ENCODE assay signal across 15 mouse cellular contexts in genomic region chr15:85574558-85574957, GRCm38 (mm10). TPM values are rescaled to one million over a fixed set of nuclear protein-coding genes. Genes with fewer than 3 reads are reported as not detected.
A peak's percentile ranks its signal among the peaks of the same experiment; 100 is the strongest.
DNase-seq lines count a peak whose midpoint lies in the region; ATAC-seq and TF ChIP-seq lines count a peak whose summit lies in the region.
"Had no signal": no experiment of that assay in that cellular context is flagged by ENCODE, and none has a peak within 500 bp of the region (broad histone marks: within the 10 kb centered on the region; RNA-seq: fewer than 3 reads in every experiment).

No protein-coding gene starts in this region.

- no peak overlapping the region for H3K4me3 ChIP-seq in midbrain, embryonic 10.5 days
- no peak overlapping the region for H3K4me3 ChIP-seq in midbrain, embryonic 15.5 days
- no peak overlapping the region for H3K4me3 ChIP-seq in forebrain, postnatal 0 days (ENCODE audit: low read depth, low read length)
- H3K4me3 ChIP-seq: gastrocnemius, adult 2 months; liver, embryonic 15.5 days had no signal

- H3K36me3 ChIP-seq in midbrain, embryonic 10.5 days = no peaks in the 10 kb centered on the region
- H3K36me3 ChIP-seq in midbrain, embryonic 15.5 days (replicated peaks) = no peaks in the 10 kb centered on the region
- H3K36me3 ChIP-seq in forebrain, postnatal 0 days (ENCODE audit: insufficient read depth) = no peaks in the 10 kb centered on the region
- H3K36me3 ChIP-seq: liver, embryonic 15.5 days had no signal

- peaks cover 100% of the 10 kb centered on the region for H3K27me3 ChIP-seq in midbrain, embryonic 10.5 days (ENCODE audit: low read depth, poor library complexity, severe bottlenecking)
- H3K27me3 ChIP-seq in midbrain, embryonic 15.5 days (replicated peaks) = peaks cover 39% of the 10 kb centered on the region
- peaks cover 8% of the 10 kb centered on the region for H3K27me3 ChIP-seq in forebrain, postnatal 0 days (ENCODE audit: insufficient read depth, low read length)

- no peak for ATAC-seq in midbrain, embryonic 15.5 days (replicated peaks)
- ATAC-seq in forebrain, postnatal 0 days = no peak

- TF ChIP-seq CTCF in forebrain, postnatal 0 days (IDR thresholded peaks at IDR 0.05; ENCODE audit: low read depth) = no peak

- no peaks in the 10 kb centered on the region for H3K9me3 ChIP-seq in midbrain, embryonic 10.5 days (replicated peaks)
- no peaks in the 10 kb centered on the region for H3K9me3 ChIP-seq in midbrain, embryonic 15.5 days
- no peaks in the 10 kb centered on the region for H3K9me3 ChIP-seq in forebrain, postnatal 0 days (ENCODE audit: low read length)
- H3K9me3 ChIP-seq: liver, embryonic 15.5 days had no signal

- WGBS in midbrain, embryonic 10.5 days = 88% methylated on average over 8 of the region's 8 CpGs
- WGBS in midbrain, embryonic 15.5 days = 78% methylated on average over 8 of the region's 8 CpGs
- WGBS in forebrain, postnatal 0 days = 75% methylated on average over 8 of the region's 8 CpGs

- peaks cover 89% of the 10 kb centered on the region for H3K4me1 ChIP-seq in midbrain, embryonic 10.5 days
- H3K4me1 ChIP-seq in midbrain, embryonic 15.5 days = peaks cover 37% of the 10 kb centered on the region
- 0 out of 2 replicates have a peak, but pooled peaks cover 7% of the 10 kb centered on the region for H3K4me1 ChIP-seq in forebrain, postnatal 0 days (ENCODE audit: insufficient read depth)
- H3K4me1 ChIP-seq: liver, embryonic 15.5 days had no signal

- H3K4me2 ChIP-seq in midbrain, embryonic 15.5 days = no peak overlapping the region; the same call in 1 of the 2 replicates
- H3K4me2 ChIP-seq in forebrain, postnatal 0 days (ENCODE audit: low read depth) = peak overlapping the region; percentile 98; the same call in 1 of the 2 replicates
- H3K4me2 ChIP-seq: heart, embryonic 11.5 days; liver, embryonic 15.5 days had no signal

- H3K9ac ChIP-seq in midbrain, embryonic 15.5 days = no peak overlapping the region
- H3K9ac ChIP-seq in forebrain, postnatal 0 days = no peak overlapping the region
- H3K9ac ChIP-seq: liver, embryonic 15.5 days had no signal

- DNase-seq in midbrain, embryonic 10.5 days (ENCODE audit: low spot score) = no peak
- DNase-seq in NIH3T3 (ENCODE audit: low read depth) = peak; percentile 52
- DNase-seq in forebrain, postnatal 0 days = no peak
- DNase-seq in natural killer cell, adult 2 months (ENCODE audit: low spot score in 2 of 2) = peak; percentile 55 to 64
- no peak for DNase-seq in left cerebral cortex, postnatal 14 days (ENCODE audit: low spot score in 2 of 2)
- DNase-seq in adrenal gland, postnatal 36 days = no peak
- no peak for DNase-seq in layer of hippocampus, postnatal 14 days (ENCODE audit: low spot score in 2 of 2)
- DNase-seq: cerebellum, adult 9-11 months; gastrocnemius, adult 2 months; heart, postnatal 36 days; kidney, adult 9 months; lung, postnatal 36 days had no signal

- H3K27ac ChIP-seq in midbrain, embryonic 10.5 days (replicated peaks) = 0 out of 2 replicates have a peak overlapping the region, but pooled peaks have one; percentile 28
- H3K27ac ChIP-seq in midbrain, embryonic 15.5 days = no peak overlapping the region
- H3K27ac ChIP-seq in forebrain, postnatal 0 days (ENCODE audit: low read depth, low read length) = no peak overlapping the region
- H3K27ac ChIP-seq: gastrocnemius, adult 2 months; liver, embryonic 15.5 days had no signal

- intact Hi-C loops in left cerebral cortex, postnatal 14 days (cut with DNase I) = no loop called here

RNA-seq across cellular contexts. Expression of gene Wnt7b, which starts 7.7 kb away (rescaled TPM):
- 54.8 and 56.5 TPM in 2 replicates for polyA plus RNA-seq in midbrain, embryonic 10.5 days (2016; fragmentation: Nextera tagmentation; extraction: Ambion mirVana)
- polyA plus RNA-seq in midbrain, embryonic 15.5 days (2015; fragmentation: Nextera tagmentation; extraction: Ambion mirVana) = 33.2 and 35.0 TPM in 2 replicates
- total RNA-seq in forebrain, postnatal 0 days (2014; rRNA removed) = 59.3 and 67.3 TPM in 2 replicates
- polyA plus RNA-seq in forebrain, postnatal 0 days (2015; fragmentation: Nextera tagmentation; extraction: Ambion mirVana) = 54.0 and 68.4 TPM in 2 replicates
- total RNA-seq in left cerebral cortex, postnatal 14 days (2021) = 10 to 100 TPM; 33.8 to 41.3 TPM
- under 1 TPM; 0.49 to 0.96 TPM for total RNA-seq in adrenal gland, postnatal 36 days (2021)
- 10 to 100 TPM; 33.8 to 34.8 TPM for total RNA-seq in layer of hippocampus, postnatal 14 days (2021)
- total RNA-seq: gastrocnemius, adult 2 months had no signal

Comparison
In these comparisons a context has a peak if more than half of its experiments do, and no peak if none do; other contexts are left out.
1. DNase-seq: peak in NIH3T3 (single experiment) and natural killer cell, adult 2 months (2 of 2); none in midbrain, embryonic 10.5 days (single experiment), forebrain, postnatal 0 days (single experiment), left cerebral cortex, postnatal 14 days (0 of 2), adrenal gland, postnatal 36 days (0 of 2) and layer of hippocampus, postnatal 14 days (0 of 2).
2. RNA of gene Wnt7b, which starts 7.7 kb away (total RNA-seq): 59.3 to 67.3 TPM in forebrain, postnatal 0 days, 33.8 to 41.3 TPM in left cerebral cortex, postnatal 14 days and 33.8 to 34.8 TPM in layer of hippocampus, postnatal 14 days; 0.49 to 0.96 TPM in adrenal gland, postnatal 36 days; every median in the first group is over 10 times any median in the second.